Mouse (Mus musculus): ENCODE results near the gene Bahcc1. TPM values are rescaled to one million over a fixed set of nuclear protein-coding genes. Genes with fewer than 3 reads are reported as not detected.
A peak's percentile ranks its signal among the peaks of the same experiment; 100 is the strongest.

The Bahcc1 gene
- polyA plus RNA-seq, 1 experiment from 2014 or later: 1.3 TPM

DNA sequence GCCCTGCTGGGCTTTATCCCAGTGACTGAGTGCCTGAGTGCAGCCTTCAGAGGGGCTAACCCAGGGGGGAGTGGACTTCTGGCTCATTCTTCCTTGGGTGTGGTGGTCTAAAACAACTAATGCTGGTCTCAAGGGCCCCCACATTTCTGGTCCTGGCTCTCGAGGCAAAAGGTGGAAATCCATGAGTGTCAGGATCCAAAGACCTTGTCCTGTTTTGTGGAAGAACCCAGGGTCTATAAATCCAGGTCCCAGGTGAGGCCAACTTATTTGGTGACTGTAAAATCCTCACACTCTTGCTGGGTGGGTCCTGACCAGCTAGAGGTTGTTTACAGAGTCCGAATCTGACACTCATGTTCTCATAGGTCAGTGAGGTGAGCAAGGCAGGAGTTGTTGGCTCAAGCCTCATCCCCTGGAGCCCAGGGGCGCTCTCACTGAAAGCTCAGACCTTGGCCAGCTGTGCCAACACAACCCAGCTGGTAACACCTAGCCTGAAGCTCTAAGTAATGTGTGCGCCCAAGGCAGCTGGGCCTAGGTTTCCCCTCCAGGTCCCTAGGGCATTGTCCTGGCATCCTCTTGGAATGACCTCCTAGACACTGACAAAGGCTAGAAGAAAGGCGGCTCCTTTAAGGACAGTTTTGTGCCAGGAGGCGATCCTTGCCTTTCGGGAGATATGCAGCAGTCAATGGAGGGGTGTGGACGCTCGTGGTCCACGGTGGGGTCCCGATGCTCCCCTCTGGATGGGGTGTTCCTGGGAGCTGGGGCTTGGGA lies 8.1 kb upstream of the Bahcc1 start:
- no peak for ATAC-seq (ENCODE audit: low read depth)
- WGBS (ENCODE audit: insufficient replicate concordance): 31% methylated on average over 11 of the region's 11 CpGs
- Histone ChIP-seq H3K27ac (peak overlapping the region; percentile 43; the same call in 1 of the 2 replicates), H3K4me3 (replicated peaks) (peak overlapping the region; percentile 16; the same call in 1 of the 2 replicates), H3K27me3 (peaks cover 88% of the 10 kb centered on the region), H3K4me2 (peak overlapping the region; percentile 49), H3K9ac (peak overlapping the region; percentile 35; the same call in 1 of the 2 replicates), H3K4me1 (replicated peaks) (peaks cover 90% of the 10 kb centered on the region), H3K9me3 (replicated peaks) (no peaks in the 10 kb centered on the region), H3K36me3 (no peaks in the 10 kb centered on the region)
- no peak for DNase-seq

DNA sequence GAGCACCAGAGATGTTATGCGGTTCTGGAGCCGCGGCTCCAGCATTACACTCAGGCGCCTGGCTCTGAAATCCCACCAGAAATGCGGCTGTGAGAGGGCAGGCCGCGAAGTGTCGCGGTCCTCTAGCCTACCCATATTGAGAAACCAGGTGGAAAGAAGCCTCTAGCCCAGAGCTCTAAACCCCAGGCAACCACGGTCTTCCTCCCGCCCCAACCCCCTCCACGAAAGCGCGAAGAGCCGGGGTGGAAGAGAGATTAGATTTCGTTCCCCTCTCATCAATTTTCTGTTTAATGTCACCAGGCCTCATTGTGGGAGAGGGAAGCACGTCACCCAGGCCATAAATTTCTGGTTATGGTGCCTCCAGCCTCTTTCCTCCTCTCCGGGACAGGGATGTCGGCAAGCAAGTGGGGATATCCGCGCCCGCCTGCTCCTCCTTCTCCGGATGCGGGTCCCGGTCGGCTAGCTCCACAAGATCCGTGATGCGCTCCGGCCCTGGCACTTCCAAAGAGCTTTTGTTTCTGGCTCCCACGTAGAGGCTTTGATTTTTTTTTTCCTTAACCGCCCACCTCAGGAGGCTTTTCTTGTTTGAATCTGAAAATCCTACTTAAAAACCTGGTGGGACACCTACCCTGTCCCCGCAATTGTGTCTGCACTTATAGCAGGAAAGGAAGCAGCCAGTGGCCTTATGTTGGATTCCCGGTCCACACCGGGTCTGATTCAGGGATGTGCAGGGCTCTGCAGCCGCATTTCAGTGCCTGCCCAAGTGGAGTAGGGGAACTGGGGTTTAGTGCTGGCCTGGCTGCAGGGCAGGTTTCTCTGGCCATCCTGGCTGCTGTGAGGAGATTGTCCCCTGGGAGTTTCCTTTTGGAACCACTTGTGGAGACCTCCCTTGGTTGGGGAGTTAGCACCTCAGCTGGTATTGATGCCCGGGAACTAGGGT lies 7.2 kb upstream of the Bahcc1 start:
- Histone ChIP-seq H3K4me2 (peak overlapping the region; percentile 49), H3K27me3 (peaks cover 91% of the 10 kb centered on the region), H3K9ac (peak overlapping the region; percentile 35; the same call in 1 of the 2 replicates), H3K4me3 (replicated peaks) (peak overlapping the region; percentile 16; the same call in 1 of the 2 replicates), H3K36me3 (no peaks in the 10 kb centered on the region), H3K9me3 (replicated peaks) (no peaks in the 10 kb centered on the region), H3K27ac (no peak overlapping the region; the same call in 1 of the 2 replicates), H3K4me1 (replicated peaks) (peaks cover 90% of the 10 kb centered on the region)
- ATAC-seq (ENCODE audit: low read depth): no peak
- no peak for DNase-seq
- 12% methylated on average over 36 of the region's 36 CpGs for WGBS (ENCODE audit: insufficient replicate concordance)

DNA sequence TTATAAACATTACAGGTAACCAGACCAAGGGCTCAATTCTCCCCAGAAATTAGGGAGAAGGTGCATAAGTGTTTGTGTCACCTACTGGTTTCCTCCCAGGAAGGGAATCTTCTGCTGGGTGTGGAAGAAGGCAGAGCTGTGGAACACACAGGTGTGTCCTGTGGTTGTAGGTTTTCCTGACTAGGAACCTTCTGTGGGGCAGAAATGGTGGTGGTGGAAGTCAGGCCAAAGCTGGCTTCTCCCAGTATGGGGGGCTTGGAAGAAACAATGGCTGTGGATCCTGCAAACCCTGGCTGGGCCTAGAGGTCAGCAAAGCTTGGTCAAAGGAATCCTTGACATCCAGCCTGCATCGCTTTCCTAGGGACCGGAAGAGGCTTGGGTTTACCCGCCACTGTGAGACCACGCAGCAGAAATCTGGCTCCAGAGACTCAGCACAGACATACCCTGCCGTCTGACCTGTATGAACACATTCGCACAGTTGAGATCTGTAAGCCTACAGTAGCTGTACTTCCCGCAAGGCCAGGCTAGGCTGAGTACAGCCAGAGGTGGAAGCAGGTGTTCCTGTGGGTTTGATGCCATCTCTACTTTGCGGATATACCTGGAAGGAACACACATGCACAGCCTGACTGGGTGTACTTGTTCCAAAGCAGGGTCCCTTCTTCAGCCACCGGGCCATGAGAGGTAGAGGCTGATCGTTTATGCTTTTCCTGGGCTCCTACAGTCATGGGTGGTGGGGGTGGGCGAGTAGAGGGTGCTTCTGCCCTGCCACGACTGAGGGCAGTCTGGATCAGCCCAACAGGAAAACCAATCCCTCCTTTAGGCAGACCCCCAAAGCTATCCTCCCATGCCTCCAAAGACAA lies 6.1 kb upstream of the Bahcc1 start:
- Histone ChIP-seq H3K4me1 (replicated peaks) (peaks cover 91% of the 10 kb centered on the region), H3K27ac (no peak overlapping the region; the same call in 1 of the 2 replicates), H3K4me3 (replicated peaks) (no peak overlapping the region), H3K4me2 (no peak overlapping the region), H3K36me3 (no peaks in the 10 kb centered on the region), H3K9ac (no peak overlapping the region), H3K27me3 (peaks cover 92% of the 10 kb centered on the region), H3K9me3 (replicated peaks) (no peaks in the 10 kb centered on the region)
- ATAC-seq (ENCODE audit: low read depth): no peak
- WGBS (ENCODE audit: insufficient replicate concordance): 58% methylated on average over 12 of the region's 12 CpGs
- DNase-seq: no peak

DNA sequence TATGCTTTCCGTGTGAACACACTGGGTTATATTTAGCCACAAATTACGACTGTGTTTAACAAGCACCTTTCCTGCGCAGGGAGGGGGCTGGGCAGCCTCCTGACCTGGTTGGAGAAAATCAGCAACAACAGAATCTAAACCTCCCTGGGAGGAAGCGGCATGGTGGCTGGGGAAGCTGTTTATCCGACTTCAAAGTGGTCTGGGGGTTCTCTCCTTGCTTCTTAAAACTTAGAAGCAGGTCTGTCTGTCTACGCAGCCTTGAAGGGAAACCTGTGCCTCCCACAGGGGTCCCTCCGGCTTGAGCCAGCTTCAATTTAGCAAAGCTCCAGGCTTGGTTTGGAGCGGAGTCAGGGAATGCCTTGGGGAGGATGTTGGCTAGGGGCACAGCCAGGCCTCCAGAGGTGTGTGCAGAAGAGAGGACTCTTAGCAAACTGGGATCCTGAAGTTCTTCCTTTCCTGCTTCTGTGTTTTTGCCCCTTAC lies 5.1 kb upstream of the Bahcc1 start:
- ATAC-seq (ENCODE audit: low read depth) (no peak), DNase-seq (no peak)
- no peak overlapping the region for H3K9ac ChIP-seq
- no peaks in the 10 kb centered on the region for H3K36me3 ChIP-seq
- H3K4me3 ChIP-seq (replicated peaks): no peak overlapping the region
- H3K9me3 ChIP-seq (replicated peaks): no peaks in the 10 kb centered on the region
- no peak overlapping the region; the same call in 1 of the 2 replicates for H3K27ac ChIP-seq
- H3K4me1 ChIP-seq (replicated peaks): peaks cover 96% of the 10 kb centered on the region
- no peak overlapping the region for H3K4me2 ChIP-seq
- 27% methylated on average over 8 of the region's 8 CpGs for WGBS (ENCODE audit: insufficient replicate concordance)
- peaks cover 95% of the 10 kb centered on the region for H3K27me3 ChIP-seq

DNA sequence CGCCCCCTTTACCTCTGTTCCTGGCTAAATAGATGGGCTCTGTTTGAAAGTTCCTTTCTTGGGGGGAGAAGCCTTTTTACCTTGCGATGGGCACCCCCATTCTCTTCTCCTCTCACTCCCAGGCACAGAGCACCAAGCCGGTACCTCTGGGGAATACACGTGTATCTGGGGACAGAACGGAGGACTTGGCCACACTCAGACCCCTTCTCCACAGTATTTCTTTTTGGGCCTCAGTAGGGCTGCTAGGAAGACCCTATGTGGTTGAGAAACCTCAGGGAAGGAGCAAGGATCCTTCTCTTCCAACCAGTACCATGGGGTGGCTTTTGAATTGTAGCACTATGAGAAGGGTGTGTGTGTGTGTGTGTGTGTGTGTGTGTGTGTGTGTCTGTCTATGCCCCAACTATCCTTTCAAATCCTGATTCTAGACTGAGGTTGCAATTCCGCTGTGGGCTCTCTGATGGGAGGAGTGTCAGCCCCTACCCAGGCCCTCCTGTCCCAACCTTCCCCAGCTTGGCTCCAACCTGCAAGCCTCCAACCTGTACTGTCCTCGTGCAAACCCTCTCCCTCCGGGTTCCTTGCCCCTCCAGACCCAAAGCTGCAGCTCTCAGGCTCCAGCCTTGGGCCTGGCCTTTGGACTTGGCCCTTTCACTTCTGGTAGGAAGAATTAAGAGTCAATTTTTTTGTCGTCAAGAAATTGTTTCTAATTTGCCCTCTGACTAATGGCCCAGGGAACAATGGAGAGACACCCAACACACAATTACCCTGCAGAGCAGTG lies 4.4 kb upstream of the Bahcc1 start:
- no peaks in the 10 kb centered on the region for H3K9me3 ChIP-seq (replicated peaks)
- no peaks in the 10 kb centered on the region for H3K36me3 ChIP-seq
- H3K4me3 ChIP-seq (replicated peaks): no peak overlapping the region
- 0 out of 2 replicates have a peak overlapping the region, but pooled peaks have one; percentile 95 for H3K4me2 ChIP-seq
- no peak overlapping the region; the same call in 1 of the 2 replicates for H3K27ac ChIP-seq
- no peak for DNase-seq
- no peak for ATAC-seq (ENCODE audit: low read depth)
- peaks cover 92% of the 10 kb centered on the region for H3K4me1 ChIP-seq (replicated peaks)
- no peak overlapping the region for H3K9ac ChIP-seq
- 52% methylated on average over 9 of the region's 9 CpGs for WGBS (ENCODE audit: insufficient replicate concordance)
- peaks cover 96% of the 10 kb centered on the region for H3K27me3 ChIP-seq

DNA sequence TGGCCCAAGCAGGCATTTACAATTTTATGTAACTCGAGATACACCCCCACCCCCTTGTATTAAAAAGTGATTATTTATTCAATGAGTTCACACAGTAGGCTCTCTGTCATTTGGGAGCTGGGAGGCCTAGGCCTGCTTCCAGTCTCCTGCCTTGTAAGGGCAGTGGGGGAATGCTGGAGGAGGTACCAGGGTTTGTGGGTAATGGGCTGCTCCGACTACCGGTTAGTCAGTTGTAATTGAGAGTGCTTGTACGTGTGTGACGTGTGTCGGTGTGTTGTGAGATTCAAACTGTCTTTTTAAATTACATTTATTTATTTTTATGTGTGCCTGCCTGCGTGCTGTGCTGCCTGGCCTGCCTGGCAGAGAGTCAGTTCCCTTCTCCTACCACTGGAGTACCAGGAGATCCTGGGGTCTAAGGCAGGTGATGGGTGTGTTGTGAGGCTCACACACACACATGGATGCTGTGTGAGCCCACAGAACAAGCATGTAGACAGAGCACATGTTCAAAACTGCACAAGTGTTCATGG lies 3.8 kb upstream of the Bahcc1 start:
- peak overlapping the region; percentile 75; the same call in 1 of the 2 replicates for H3K4me3 ChIP-seq (replicated peaks)
- H3K4me2 ChIP-seq: peak overlapping the region; percentile 95
- H3K9ac ChIP-seq: no peak overlapping the region

DNA sequence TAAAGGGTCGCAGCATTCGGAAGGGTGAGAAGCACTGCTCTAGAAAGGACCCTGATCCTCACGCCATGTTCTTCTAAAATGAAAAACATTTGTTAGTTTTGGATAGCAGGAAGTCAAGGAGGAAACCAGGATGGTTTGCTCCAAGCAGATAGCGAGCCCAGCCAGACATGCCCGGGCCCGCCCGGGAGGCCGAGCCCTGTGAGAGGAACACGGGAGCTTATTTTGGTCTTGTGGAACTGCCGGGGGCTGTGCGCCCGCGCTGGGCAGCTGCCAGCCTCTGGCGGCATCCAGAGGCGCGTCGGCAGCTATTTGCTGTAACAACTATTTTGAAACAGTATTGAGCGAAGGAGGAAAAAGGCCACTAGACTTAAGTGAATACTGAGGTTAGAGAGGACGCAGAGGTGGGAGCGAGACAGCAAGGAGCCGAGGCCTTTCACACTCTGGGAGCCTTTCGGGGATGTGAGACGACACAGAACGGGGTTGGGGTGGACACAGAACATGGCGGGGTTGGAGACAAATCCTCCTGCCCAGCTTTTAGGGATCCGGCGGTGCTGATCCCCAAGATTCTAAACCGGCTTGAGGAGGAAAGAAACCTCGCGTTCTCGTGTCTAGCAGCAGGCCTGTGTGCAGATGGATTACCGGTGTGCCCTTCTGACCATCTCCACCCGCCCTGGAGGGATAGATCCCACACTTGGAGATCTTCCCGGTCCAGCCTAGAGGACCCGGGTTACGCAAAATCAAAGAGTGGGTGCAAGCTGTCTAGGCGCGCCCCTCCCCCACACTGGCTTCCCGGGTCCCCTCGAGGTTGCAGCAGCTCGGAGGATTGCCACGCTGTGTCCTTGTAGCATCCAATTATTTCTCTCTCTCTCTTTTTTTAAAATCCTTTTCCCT lies 2.6 kb upstream of the Bahcc1 start:
- Histone ChIP-seq H3K36me3 (no peaks in the 10 kb centered on the region), H3K9me3 (replicated peaks) (no peaks in the 10 kb centered on the region), H3K4me3 (replicated peaks) (peak overlapping the region; percentile 75), H3K27ac (peak overlapping the region; percentile 77), H3K4me2 (peak overlapping the region; percentile 95), H3K27me3 (peaks cover 96% of the 10 kb centered on the region), H3K9ac (peak overlapping the region; percentile 72), H3K4me1 (replicated peaks) (peaks cover 92% of the 10 kb centered on the region)
- 1% methylated on average over 42 of the region's 42 CpGs for WGBS (ENCODE audit: insufficient replicate concordance)
- DNase-seq (no peak), ATAC-seq (ENCODE audit: low read depth) (no peak)

More for the DNA sequence above, 3.8 kb upstream of the Bahcc1 start:
- DNase-seq: no peak
- no peaks in the 10 kb centered on the region for H3K9me3 ChIP-seq (replicated peaks)
- no peak for ATAC-seq (ENCODE audit: low read depth)
- peaks cover 96% of the 10 kb centered on the region for H3K27me3 ChIP-seq
- 52% methylated on average over 7 of the region's 7 CpGs for WGBS (ENCODE audit: insufficient replicate concordance)
- H3K36me3 ChIP-seq: no peaks in the 10 kb centered on the region
- H3K27ac ChIP-seq: peak overlapping the region; percentile 77
- peaks cover 92% of the 10 kb centered on the region for H3K4me1 ChIP-seq (replicated peaks)

DNA sequence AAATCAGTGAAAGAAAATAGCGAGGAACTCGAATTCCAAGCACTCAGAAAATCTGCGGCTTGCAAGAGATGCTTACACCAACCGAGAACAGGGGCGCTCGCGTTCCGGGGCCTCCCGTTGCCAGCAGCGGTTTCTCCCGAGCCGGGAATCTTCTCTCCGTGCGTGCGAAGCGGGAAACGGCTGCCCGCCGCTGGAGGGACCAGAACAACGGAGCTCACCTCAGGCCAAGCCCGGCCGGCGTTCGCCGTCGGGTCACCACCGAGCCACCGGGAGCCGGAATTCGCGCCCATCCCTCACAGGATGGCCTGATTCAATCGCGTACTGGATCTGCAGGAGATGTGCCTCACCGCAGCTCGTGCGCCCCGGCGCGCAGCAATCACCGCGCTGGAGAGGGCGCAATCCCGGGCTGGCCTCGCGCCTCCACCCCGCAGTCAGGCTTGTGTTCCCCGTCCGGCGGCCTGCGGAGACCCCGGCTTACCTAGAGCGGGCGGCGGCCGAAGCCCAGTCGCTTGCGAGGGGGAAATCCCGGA lies 1.8 kb upstream of the Bahcc1 start:
- peaks cover 96% of the 10 kb centered on the region for H3K27me3 ChIP-seq
- WGBS (ENCODE audit: insufficient replicate concordance): under 1% methylated on average over 58 of the region's 58 CpGs
- H3K4me1 ChIP-seq (replicated peaks): peaks cover 88% of the 10 kb centered on the region

DNA sequence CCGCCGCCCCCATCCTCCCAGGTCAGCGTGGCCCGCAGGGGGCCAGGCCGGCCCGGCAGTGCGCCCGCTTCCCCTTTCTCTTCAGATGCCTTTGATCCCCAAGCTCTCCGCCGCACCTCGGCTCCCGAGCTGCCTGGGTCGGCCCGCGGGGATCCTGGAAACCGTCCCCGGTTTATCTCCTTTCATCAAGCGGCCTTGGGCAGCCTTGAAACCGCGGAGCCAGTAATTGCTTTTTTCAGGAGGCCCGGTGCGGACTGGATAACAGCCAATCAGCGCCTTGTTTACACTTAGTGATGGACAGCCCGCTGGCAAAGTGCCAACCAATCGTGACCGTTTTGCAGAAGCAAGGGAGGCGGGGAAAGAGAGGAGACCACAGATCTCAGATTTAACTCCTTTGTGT lies 1.4 kb upstream of the Bahcc1 start:
- Histone ChIP-seq H3K4me2 (peak overlapping the region; percentile 95), H3K27me3 (peaks cover 96% of the 10 kb centered on the region), H3K27ac (peak overlapping the region; percentile 82), H3K9ac (peak overlapping the region; percentile 72), H3K9me3 (replicated peaks) (no peaks in the 10 kb centered on the region), H3K4me1 (replicated peaks) (peaks cover 87% of the 10 kb centered on the region), H3K4me3 (replicated peaks) (peak overlapping the region; percentile 75), H3K36me3 (no peaks in the 10 kb centered on the region)
- WGBS (ENCODE audit: insufficient replicate concordance): under 1% methylated on average over 27 of the region's 27 CpGs
- DNase-seq (peak; percentile 87), ATAC-seq (ENCODE audit: low read depth) (peak; percentile 29)

More for the DNA sequence above, 1.8 kb upstream of the Bahcc1 start:
- Histone ChIP-seq H3K27ac (peak overlapping the region; percentile 82), H3K9ac (peak overlapping the region; percentile 72), H3K4me3 (replicated peaks) (peak overlapping the region; percentile 75), H3K36me3 (no peaks in the 10 kb centered on the region), H3K9me3 (replicated peaks) (no peaks in the 10 kb centered on the region), H3K4me2 (peak overlapping the region; percentile 95)
- DNase-seq (no peak), ATAC-seq (ENCODE audit: low read depth) (0 out of 2 replicates have a peak, but pooled peaks have one; percentile 1)

All from liver, embryonic 13.5 days (tissue).